Mouse (Mus musculus) neural tube, embryonic 11.5 days (tissue): ENCODE measurements around the gene Sfi1. TPM values are rescaled to one million over a fixed set of nuclear protein-coding genes. Genes with fewer than 3 reads are reported as not detected.

ENCODE experiments used
- ATAC-seq: fragments of 200-750 bp; cut with Nextera tagmentation; 2 replicates; pipeline ENCODE4 v1.8.0; 2017; ENCODE audit warnings: moderate number of reproducible peaks, mild to moderate bottlenecking, moderate TSS enrichment, moderate library complexity; ENCODE audit not compliant: insufficient read depth, low FRiP score, low TSS enrichment
- DNase-seq: peaks from one replicate; pipeline ENCODE4 v3.0.0-alpha.2; 2015; ENCODE audit warnings: low spot score
- H3K27ac ChIP-seq: fragments of 300-500 bp; sonication (generic); 2 replicates; pipeline ENCODE4 v1.5.1; 2014; ENCODE audit warnings: low read depth, mild to moderate bottlenecking, low read length
- H3K27me3 ChIP-seq: fragments of 300-500 bp; sonication (generic); 2 replicates; pipeline ENCODE4 v1.6.1; 2014; ENCODE audit warnings: mild to moderate bottlenecking, low read length, mixed read lengths; ENCODE audit not compliant: control insufficient read depth, insufficient read depth
- H3K36me3 ChIP-seq: fragments of 300-500 bp; sonication (generic); 2 replicates; pipeline ENCODE4 v1.6.1; 2014; ENCODE audit warnings: mild to moderate bottlenecking, low read length, moderate library complexity, mixed read lengths; ENCODE audit not compliant: control insufficient read depth, insufficient read depth
- H3K4me1 ChIP-seq: fragments of 300-500 bp; sonication (generic); 2 replicates; pipeline ENCODE4 v1.6.1; 2014; ENCODE audit warnings: low read length, mixed read lengths; ENCODE audit not compliant: control insufficient read depth, insufficient read depth
- H3K4me2 ChIP-seq: fragments of 300-500 bp; sonication (generic); 2 replicates; pipeline ENCODE4 v1.6.1; 2014; ENCODE audit warnings: low read depth, mild to moderate bottlenecking, moderate library complexity
- H3K4me3 ChIP-seq: fragments of 300-500 bp; sonication (generic); 2 replicates; pipeline ENCODE4 v1.5.1; 2014; ENCODE audit warnings: low read depth, low read length
- H3K9ac ChIP-seq: fragments of 300-500 bp; sonication (generic); 2 replicates; pipeline ENCODE4 v1.6.1; 2014; ENCODE audit warnings: mild to moderate bottlenecking, low read length
- H3K9me3 ChIP-seq: fragments of 300-500 bp; sonication (generic); 2 replicates; pipeline ENCODE4 v1.6.1; 2016; ENCODE audit warnings: low read length; ENCODE audit not compliant: control insufficient read depth
- WGBS: fragments of 180-500 bp; shearing (Covaris S2); extraction: QIAGEN DNeasy Blood & Tissue Kit; methylation state at CpG from one replicate; pipeline ENCODE4 v1.1.7; 2014; 5-methylcytosine and 5-hydroxymethylcytosine counted together
- polyA plus RNA-seq: library from polyadenylated mRNA; unstranded; fragments of >200 nt; fragmentation: Nextera tagmentation; extraction: Ambion mirVana; gene quantifications from 2 replicates; pipeline ENCODE4 v1.2.1, GENCODE M21; 2014

Gene Sfi1
- 9.5 and 9.7 TPM in 2 replicates for polyA plus RNA-seq

- H3K9me3 ChIP-seq, result no peaks in the 10 kb centered on the region
- H3K4me3 ChIP-seq, result no peak within 1 kb of the TSS
- no peak within 1 kb of the TSS for H3K27ac ChIP-seq
- no peaks in the 10 kb centered on the region for H3K27me3 ChIP-seq
- no peak within 1 kb of the TSS for H3K4me2 ChIP-seq
- ATAC-seq, result no peak
- no peak within 1 kb of the TSS for H3K9ac ChIP-seq
- H3K4me1 ChIP-seq, result no peaks in the 10 kb centered on the region
- WGBS, result 84% methylated on average over 25 of the region's 25 CpGs
- DNase-seq, result no peak
- H3K36me3 ChIP-seq, result no peaks in the 10 kb centered on the region
Observed at GRCm38 (mm10) chr11:3193363-3193762, at the start of gene Sfi1. TSS of gene Sfi1 (minus strand) at chr11:3193463.

GRCm38 (mm10) chr11:3242395-3242794 lies 49.1 kb upstream of the Sfi1 start:
- Histone ChIP-seq H3K9ac (no peak overlapping the region), H3K4me2 (no peak overlapping the region), H3K4me1 (no peaks in the 10 kb centered on the region), H3K36me3 (peaks cover 39% of the 10 kb centered on the region), H3K4me3 (no peak overlapping the region), H3K27ac (no peak overlapping the region), H3K27me3 (no peaks in the 10 kb centered on the region), H3K9me3 (no peaks in the 10 kb centered on the region)
- no peak for ATAC-seq
- WGBS, result 93% methylated on average over 7 of the region's 7 CpGs
- no peak for DNase-seq

DNA sequence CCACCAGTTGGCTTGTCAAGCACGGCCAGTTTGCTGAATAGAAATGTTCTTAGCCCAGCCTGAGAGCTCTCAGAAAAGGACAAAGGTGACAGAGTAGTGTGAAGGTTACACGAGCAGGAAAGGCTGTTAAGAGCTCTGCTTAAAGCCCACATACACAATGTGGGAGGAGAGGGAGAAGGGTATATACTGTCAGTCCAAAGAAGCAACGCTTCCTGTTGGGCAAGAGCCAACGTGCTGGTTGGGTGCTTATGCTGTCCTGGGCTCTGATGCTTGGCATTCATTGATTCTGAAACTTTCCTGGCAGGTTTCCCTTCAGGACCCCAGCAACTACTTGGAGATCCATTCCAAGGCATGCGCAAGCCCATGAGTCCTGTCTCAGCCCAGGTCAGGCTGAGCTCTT lies 42.0 kb upstream of the Sfi1 start:
- ATAC-seq (no peak), DNase-seq (no peak)
- no peaks in the 10 kb centered on the region for H3K27me3 ChIP-seq
- 90% methylated on average over 5 of the region's 5 CpGs for WGBS
- H3K9ac ChIP-seq, result no peak overlapping the region
- no peaks in the 10 kb centered on the region for H3K9me3 ChIP-seq
- H3K4me2 ChIP-seq, result no peak overlapping the region
- H3K36me3 ChIP-seq, result peaks cover 30% of the 10 kb centered on the region
- H3K4me3 ChIP-seq, result no peak overlapping the region
- no peak overlapping the region for H3K27ac ChIP-seq
- no peaks in the 10 kb centered on the region for H3K4me1 ChIP-seq

- Histone ChIP-seq H3K27ac (no peak overlapping the region), H3K9me3 (no peaks in the 10 kb centered on the region), H3K4me1 (no peaks in the 10 kb centered on the region), H3K4me2 (no peak overlapping the region), H3K27me3 (no peaks in the 10 kb centered on the region), H3K9ac (no peak overlapping the region), H3K36me3 (peaks cover 30% of the 10 kb centered on the region), H3K4me3 (no peak overlapping the region)
- 96% methylated on average over 4 of the region's 4 CpGs for WGBS
- no peak for DNase-seq
- no peak for ATAC-seq
Observed at GRCm38 (mm10) chr11:3233704-3234103, 40.4 kb upstream of the Sfi1 start.

DNA sequence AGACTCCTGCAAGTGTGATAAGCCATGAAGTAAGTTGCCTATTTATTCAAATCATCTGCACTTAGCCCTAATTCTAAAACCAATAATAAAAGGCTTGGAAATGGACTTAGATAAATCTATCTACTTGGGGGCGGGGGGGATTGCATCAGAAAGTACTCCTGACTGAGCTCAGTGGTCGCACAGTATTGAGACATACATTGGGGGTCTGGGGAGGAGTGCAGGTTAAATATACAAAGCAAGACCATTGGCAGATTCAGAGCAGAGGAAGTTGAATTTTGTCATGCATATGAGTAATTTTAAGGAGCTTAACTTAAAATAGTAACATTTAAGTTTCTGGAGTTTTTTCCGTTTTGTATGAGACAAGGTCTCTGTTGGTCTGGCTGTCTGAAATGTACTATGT lies 39.0 kb upstream of the Sfi1 start:
- H3K9me3 ChIP-seq, result no peaks in the 10 kb centered on the region
- ATAC-seq, result no peak
- H3K27me3 ChIP-seq, result no peaks in the 10 kb centered on the region
- no peaks in the 10 kb centered on the region for H3K4me1 ChIP-seq
- no peak overlapping the region for H3K4me2 ChIP-seq
- no peak for DNase-seq
- WGBS, result 89% methylated on average over 3 of the region's 3 CpGs
- no peak overlapping the region for H3K4me3 ChIP-seq
- H3K9ac ChIP-seq, result no peak overlapping the region
- peaks cover 27% of the 10 kb centered on the region for H3K36me3 ChIP-seq
- no peak overlapping the region for H3K27ac ChIP-seq

DNA sequence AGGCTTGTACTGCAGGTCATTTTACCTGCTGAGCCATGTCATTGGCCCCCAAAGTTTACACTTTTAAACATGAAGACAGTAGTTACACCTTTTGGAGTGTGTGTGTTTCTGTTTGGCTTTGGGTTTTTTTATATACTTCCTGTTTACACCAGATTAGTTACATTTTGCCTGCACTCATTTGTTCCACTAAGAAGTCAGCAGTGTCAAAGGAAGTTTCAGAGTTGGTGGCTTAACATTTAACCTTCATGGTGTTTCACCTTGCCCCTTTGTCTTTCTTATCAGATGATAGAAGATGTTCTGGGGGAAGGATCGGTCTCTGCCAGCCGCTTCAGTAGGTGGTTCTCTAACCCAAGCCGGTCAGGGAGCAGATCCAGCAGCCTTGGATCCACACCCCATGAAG lies 33.9 kb upstream of the Sfi1 start:
- Histone ChIP-seq H3K27me3 (no peaks in the 10 kb centered on the region), H3K9me3 (no peaks in the 10 kb centered on the region), H3K36me3 (peaks cover 18% of the 10 kb centered on the region), H3K9ac (no peak overlapping the region), H3K4me3 (no peak overlapping the region), H3K27ac (no peak overlapping the region), H3K4me1 (no peaks in the 10 kb centered on the region), H3K4me2 (no peak overlapping the region)
- no peak for DNase-seq
- WGBS, result 96% methylated on average over 3 of the region's 3 CpGs
- no peak for ATAC-seq

GRCm38 (mm10) chr11:3223105-3223504 lies 29.8 kb upstream of the Sfi1 start:
- Histone ChIP-seq H3K9ac (no peak overlapping the region), H3K4me1 (no peaks in the 10 kb centered on the region), H3K36me3 (peaks cover 24% of the 10 kb centered on the region), H3K27me3 (no peaks in the 10 kb centered on the region), H3K27ac (no peak overlapping the region), H3K9me3 (no peaks in the 10 kb centered on the region), H3K4me2 (no peak overlapping the region), H3K4me3 (no peak overlapping the region)
- ATAC-seq, result no peak
- 87% methylated on average over 5 of the region's 5 CpGs for WGBS
- no peak for DNase-seq

DNA sequence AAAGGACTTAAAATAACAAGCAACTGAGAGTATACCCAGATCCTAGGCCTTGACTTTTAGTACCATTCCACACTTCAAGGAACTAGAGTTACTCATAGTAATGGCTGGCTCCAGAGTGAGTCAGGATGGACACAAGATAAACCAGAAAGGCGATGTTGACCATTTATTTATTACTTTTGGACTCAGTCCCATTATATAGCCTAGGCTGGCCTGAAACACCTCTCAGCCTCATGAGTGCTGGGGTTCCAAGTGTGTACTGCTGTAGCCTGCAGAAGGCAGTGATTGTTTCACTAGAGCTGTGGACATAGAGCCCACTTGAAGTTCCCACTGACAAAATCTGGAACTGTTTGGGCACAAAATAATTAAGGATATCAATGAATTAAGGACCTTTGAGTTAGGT lies 19.3 kb upstream of the Sfi1 start:
- Histone ChIP-seq H3K4me2 (no peak overlapping the region), H3K27ac (no peak overlapping the region), H3K4me3 (no peak overlapping the region), H3K36me3 (peaks cover 8% of the 10 kb centered on the region), H3K4me1 (no peaks in the 10 kb centered on the region), H3K9me3 (no peaks in the 10 kb centered on the region), H3K27me3 (no peaks in the 10 kb centered on the region), H3K9ac (no peak overlapping the region)
- 98% methylated on average over 1 of the region's 1 CpGs for WGBS
- no peak for ATAC-seq
- no peak for DNase-seq

DNA sequence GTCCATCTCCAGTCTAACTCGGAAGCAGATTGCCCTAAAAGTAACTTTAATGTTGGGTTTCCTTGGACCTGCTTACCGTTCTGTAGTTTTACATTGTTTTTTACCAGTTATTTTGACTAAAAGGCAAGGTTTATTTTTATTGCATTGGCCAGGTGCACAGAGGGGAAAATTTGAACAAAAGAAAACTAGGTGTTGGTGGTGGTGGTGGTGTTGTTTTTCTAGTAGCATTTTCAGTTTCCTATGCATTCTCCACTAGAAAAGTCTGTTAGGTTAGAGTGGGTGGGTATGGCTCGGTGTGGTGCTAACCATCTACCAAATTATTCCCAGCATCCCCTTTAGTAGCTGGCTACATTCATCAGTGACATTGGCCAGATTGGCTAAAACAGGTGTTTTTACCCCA lies 13.5 kb upstream of the Sfi1 start:
- ATAC-seq (no peak), DNase-seq (no peak)
- H3K27me3 ChIP-seq, result no peaks in the 10 kb centered on the region
- H3K9ac ChIP-seq, result no peak overlapping the region
- H3K4me3 ChIP-seq, result no peak overlapping the region
- 94% methylated on average over 3 of the region's 3 CpGs for WGBS
- no peak overlapping the region for H3K4me2 ChIP-seq
- H3K36me3 ChIP-seq, result peaks cover 3% of the 10 kb centered on the region; the same call in 1 of the 2 replicates
- no peaks in the 10 kb centered on the region for H3K9me3 ChIP-seq
- H3K4me1 ChIP-seq, result no peaks in the 10 kb centered on the region
- H3K27ac ChIP-seq, result no peak overlapping the region
